In the genomic region with DNA sequence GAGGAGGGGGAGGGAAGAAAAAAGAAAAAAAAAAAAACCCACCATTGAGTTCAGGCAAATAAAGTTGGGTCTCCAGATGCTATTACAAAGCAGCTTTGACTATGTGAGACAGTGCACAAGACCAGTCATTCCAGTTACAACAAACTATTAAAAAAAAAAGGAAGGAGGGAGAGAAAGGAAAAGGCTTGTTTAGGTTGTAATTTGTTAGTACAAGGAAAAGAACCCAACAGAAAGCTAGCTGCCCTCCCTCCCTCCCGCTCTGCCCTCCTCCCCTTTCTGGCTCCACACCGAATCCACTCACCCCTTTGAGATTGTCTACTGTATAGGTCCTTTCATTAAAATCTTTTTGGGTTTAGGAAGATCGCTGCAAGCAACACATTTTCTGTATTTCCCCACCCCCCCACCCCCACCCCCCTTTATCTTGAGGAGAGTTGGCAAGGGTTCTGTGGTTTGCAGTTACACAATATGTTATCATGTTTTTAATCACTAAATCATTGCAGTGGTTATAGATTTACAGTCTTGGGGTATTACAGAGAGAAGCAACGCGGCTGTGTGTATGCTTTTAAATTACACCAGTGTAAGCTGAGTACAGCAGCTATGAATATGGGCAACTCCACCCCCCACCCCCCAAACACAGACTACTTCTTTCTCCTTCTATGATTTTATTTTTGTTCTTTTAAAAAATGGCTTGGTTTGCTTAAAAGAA, we compare ENCODE assay signal across 11 mouse cellular contexts.
DNase-seq lines count a peak whose midpoint lies in the region; ATAC-seq and TF ChIP-seq lines count a peak whose summit lies in the region.
"Had no signal": no experiment of that assay in that cellular context is flagged by ENCODE, and none has a peak within 500 bp of the region (broad histone marks: within the 10 kb centered on the region; RNA-seq: fewer than 3 reads in every experiment).

No protein-coding gene starts in this region.

- peak overlapping the region in 1 of 2 experiments; percentile 37; a peak in 1 of 4 replicates for H3K27ac ChIP-seq in heart, embryonic 14.5 days (replicated peaks in 1 of 2; ENCODE audit: control insufficient read depth in 1 of 2, insufficient read depth in 1 of 2, low read depth in 2 of 2, low read length in 2 of 2)
- no peak overlapping the region for H3K27ac ChIP-seq in heart, embryonic 11.5 days (ENCODE audit: low read depth, low read length)
- no peak overlapping the region; the same call in 1 of the 2 replicates for H3K27ac ChIP-seq in embryonic facial prominence, embryonic 11.5 days (replicated peaks; ENCODE audit: low read depth, low read length)
- H3K27ac ChIP-seq in intestine, embryonic 14.5 days (ENCODE audit: low read depth) = peak overlapping the region; percentile 61
- H3K27ac ChIP-seq in midbrain, postnatal 0 days (ENCODE audit: low read depth, low read length) = peak overlapping the region; percentile 100
- H3K27ac ChIP-seq in left cerebral cortex, adult 2 months = no peak overlapping the region

- 0 out of 2 replicates have a peak overlapping the region, but pooled peaks have one; percentile 8 for H3K9ac ChIP-seq in heart, embryonic 14.5 days (ENCODE audit: low read length)
- no peak overlapping the region for H3K9ac ChIP-seq in heart, embryonic 11.5 days (ENCODE audit: low read depth, low read length)
- H3K9ac ChIP-seq in embryonic facial prominence, embryonic 11.5 days (replicated peaks; ENCODE audit: low read length) = no peak overlapping the region
- H3K9ac ChIP-seq in intestine, embryonic 14.5 days (ENCODE audit: low read length) = no peak overlapping the region
- peak overlapping the region; percentile 100 for H3K9ac ChIP-seq in midbrain, postnatal 0 days (replicated peaks; ENCODE audit: low read length, poor library complexity, severe bottlenecking)

- no peak for DNase-seq in embryonic facial prominence, embryonic 11.5 days (ENCODE audit: low spot score)
- DNase-seq in intestine, embryonic 14.5 days (ENCODE audit: low spot score) = peak; percentile 50
- DNase-seq in midbrain, postnatal 0 days (ENCODE audit: low spot score) = no peak
- DNase-seq in layer of hippocampus, postnatal 36 days = no peak
- DNase-seq in left cerebral cortex, adult 2 months (ENCODE audit: extremely low spot score in 1 of 2, low spot score in 2 of 2) = no peak
- DNase-seq: cerebellum, adult 9-10 months; kidney, postnatal 14 days had no signal

- H3K9me3 ChIP-seq in heart, embryonic 14.5 days (ENCODE audit: control insufficient read depth, low read length) = no peaks in the 10 kb centered on the region
- no peaks in the 10 kb centered on the region for H3K9me3 ChIP-seq in heart, embryonic 11.5 days (replicated peaks; ENCODE audit: control insufficient read depth, low read length)
- no peaks in the 10 kb centered on the region for H3K9me3 ChIP-seq in embryonic facial prominence, embryonic 11.5 days (replicated peaks; ENCODE audit: control insufficient read depth, low read length)
- no peaks in the 10 kb centered on the region for H3K9me3 ChIP-seq in intestine, embryonic 14.5 days (ENCODE audit: control insufficient read depth, low read length)
- H3K9me3 ChIP-seq in midbrain, postnatal 0 days (ENCODE audit: low read length) = no peaks in the 10 kb centered on the region

- ATAC-seq in heart, embryonic 14.5 days (ENCODE audit: insufficient number of reproducible peaks, insufficient read depth, low FRiP score, low read depth) = no peak
- ATAC-seq in heart, embryonic 11.5 days (replicated peaks; ENCODE audit: insufficient number of reproducible peaks, low FRiP score, low TSS enrichment) = no peak
- ATAC-seq in embryonic facial prominence, embryonic 11.5 days (replicated peaks; ENCODE audit: insufficient number of reproducible peaks, low FRiP score, low TSS enrichment, low read depth) = no peak
- no peak for ATAC-seq in intestine, embryonic 14.5 days (replicated peaks; ENCODE audit: low FRiP score, low TSS enrichment, low read depth)
- no peak for ATAC-seq in midbrain, postnatal 0 days (ENCODE audit: low FRiP score)
- ATAC-seq in erythroid progenitor cell, adult 5-6 weeks (replicated peaks; ENCODE audit: low FRiP score, poor library complexity, severe bottlenecking) = no peak

- H3K4me3 ChIP-seq in heart, embryonic 14.5 days (ENCODE audit: control insufficient read depth in 1 of 2, insufficient read depth in 1 of 2, low read depth in 1 of 2, low read length in 2 of 2) = no peak overlapping the region
- no peak overlapping the region for H3K4me3 ChIP-seq in heart, embryonic 11.5 days (ENCODE audit: low read depth, low read length)
- no peak overlapping the region for H3K4me3 ChIP-seq in embryonic facial prominence, embryonic 11.5 days (ENCODE audit: low read depth, low read length)
- H3K4me3 ChIP-seq in intestine, embryonic 14.5 days (ENCODE audit: low read depth, low read length) = no peak overlapping the region
- H3K4me3 ChIP-seq in midbrain, postnatal 0 days (ENCODE audit: low read depth, low read length) = peak overlapping the region; percentile 91
- no peak overlapping the region for H3K4me3 ChIP-seq in left cerebral cortex, adult 2 months

- no peak for TF ChIP-seq CTCF in midbrain, postnatal 0 days (IDR thresholded peaks at IDR 0.05)
- TF ChIP-seq CTCF in left cerebral cortex, adult 2 months (IDR thresholded peaks at IDR 0.05) = no peak

- H3K4me1 ChIP-seq in heart, embryonic 14.5 days (ENCODE audit: control insufficient read depth in 2 of 2, insufficient read depth in 2 of 2, low read length in 2 of 2) = peaks cover 21 to 60% of the 10 kb centered on the region in 2 experiments
- peaks cover 52% of the 10 kb centered on the region for H3K4me1 ChIP-seq in heart, embryonic 11.5 days (ENCODE audit: control insufficient read depth, insufficient read depth, low read length)
- H3K4me1 ChIP-seq in embryonic facial prominence, embryonic 11.5 days (ENCODE audit: control insufficient read depth, insufficient read depth, low read length) = peaks cover 11% of the 10 kb centered on the region
- H3K4me1 ChIP-seq in intestine, embryonic 14.5 days (replicated peaks; ENCODE audit: control insufficient read depth, insufficient read depth, low read length) = peaks cover 72% of the 10 kb centered on the region
- peaks cover 3% of the 10 kb centered on the region; the same call in 1 of the 2 replicates for H3K4me1 ChIP-seq in midbrain, postnatal 0 days (ENCODE audit: insufficient read depth, low read length)

- peaks cover under 1% of the 10 kb centered on the region; the same call in 1 of the 2 replicates for H3K27me3 ChIP-seq in heart, embryonic 14.5 days (ENCODE audit: control insufficient read depth, insufficient read depth, low read length)
- H3K27me3 ChIP-seq in heart, embryonic 11.5 days (ENCODE audit: control insufficient read depth, insufficient read depth, low read length) = no peaks in the 10 kb centered on the region
- no peaks in the 10 kb centered on the region for H3K27me3 ChIP-seq in embryonic facial prominence, embryonic 11.5 days (ENCODE audit: control insufficient read depth, insufficient read depth, low read length)
- no peaks in the 10 kb centered on the region for H3K27me3 ChIP-seq in intestine, embryonic 14.5 days (replicated peaks; ENCODE audit: control insufficient read depth, insufficient read depth, low read length)
- H3K27me3 ChIP-seq in midbrain, postnatal 0 days (ENCODE audit: insufficient read depth, low read length) = no peaks in the 10 kb centered on the region

- no peaks in the 10 kb centered on the region for H3K36me3 ChIP-seq in heart, embryonic 14.5 days (ENCODE audit: control insufficient read depth, insufficient read depth, low read length)
- no peaks in the 10 kb centered on the region for H3K36me3 ChIP-seq in heart, embryonic 11.5 days (ENCODE audit: control insufficient read depth, insufficient read depth, low read length)
- H3K36me3 ChIP-seq in embryonic facial prominence, embryonic 11.5 days (replicated peaks; ENCODE audit: control insufficient read depth, insufficient read depth, low read depth, low read length) = no peaks in the 10 kb centered on the region
- no peaks in the 10 kb centered on the region for H3K36me3 ChIP-seq in intestine, embryonic 14.5 days (ENCODE audit: control insufficient read depth, insufficient read depth, low read length)
- no peaks in the 10 kb centered on the region for H3K36me3 ChIP-seq in midbrain, postnatal 0 days (ENCODE audit: insufficient read depth, low read length)
- H3K36me3 ChIP-seq: G1E had no signal

- no peak overlapping the region for H3K4me2 ChIP-seq in heart, embryonic 14.5 days (ENCODE audit: low read length)
- no peak overlapping the region; the same call in 1 of the 2 replicates for H3K4me2 ChIP-seq in heart, embryonic 11.5 days
- H3K4me2 ChIP-seq in embryonic facial prominence, embryonic 11.5 days (ENCODE audit: low read depth, low read length) = peak overlapping the region; percentile 24
- peak overlapping the region; percentile 53 for H3K4me2 ChIP-seq in intestine, embryonic 14.5 days (ENCODE audit: low read length)
- peak overlapping the region; percentile 99 for H3K4me2 ChIP-seq in midbrain, postnatal 0 days (ENCODE audit: low read depth, low read length, poor library complexity, severe bottlenecking)

- WGBS in heart, embryonic 14.5 days = 52% methylated on average over 5 of the region's 5 CpGs
- 28% methylated on average over 5 of the region's 5 CpGs for WGBS in heart, embryonic 11.5 days (ENCODE audit: insufficient replicate concordance)
- 18% methylated on average over 5 of the region's 5 CpGs for WGBS in embryonic facial prominence, embryonic 11.5 days
- 15% methylated on average over 5 of the region's 5 CpGs for WGBS in intestine, embryonic 14.5 days
- 15% methylated on average over 5 of the region's 5 CpGs for WGBS in midbrain, postnatal 0 days

- intact Hi-C loops in left cerebral cortex, adult 2 months (cut with DNase I) = loop anchor here (10.0 kb wide), 1 partner anchor 477 kb away; no protein-coding TSS in a partner anchor

Comparison
In these comparisons a context has a peak if more than half of its experiments do, and no peak if none do; other contexts are left out.
1. H3K9ac ChIP-seq: peak in heart, embryonic 14.5 days (single experiment) and midbrain, postnatal 0 days (single experiment); none in heart, embryonic 11.5 days (single experiment), embryonic facial prominence, embryonic 11.5 days (single experiment) and intestine, embryonic 14.5 days (single experiment).
2. H3K27ac ChIP-seq: peak in intestine, embryonic 14.5 days (single experiment) and midbrain, postnatal 0 days (single experiment); none in heart, embryonic 11.5 days (single experiment), embryonic facial prominence, embryonic 11.5 days (single experiment) and left cerebral cortex, adult 2 months (single experiment).
3. H3K4me2 ChIP-seq: peak in embryonic facial prominence, embryonic 11.5 days (single experiment), intestine, embryonic 14.5 days (single experiment) and midbrain, postnatal 0 days (single experiment); none in heart, embryonic 14.5 days (single experiment) and heart, embryonic 11.5 days (single experiment).